In genomic region chr3:31061786-31062120, GRCm38 (mm10) we compare ENCODE assay signal across 9 mouse cellular contexts. TPM values are rescaled to one million over a fixed set of nuclear protein-coding genes. Genes with fewer than 3 reads are reported as not detected.
DNase-seq lines count a peak whose midpoint lies in the region; ATAC-seq and TF ChIP-seq lines count a peak whose summit lies in the region.
"Had no signal": no experiment of that assay in that cellular context is flagged by ENCODE, and none has a peak within 500 bp of the region (broad histone marks: within the 10 kb centered on the region; RNA-seq: fewer than 3 reads in every experiment).

No protein-coding gene starts in this region.

- H3K36me3 ChIP-seq in midbrain, postnatal 0 days (ENCODE audit: insufficient read depth, low read length) = no peaks in the 10 kb centered on the region
- no peaks in the 10 kb centered on the region for H3K36me3 ChIP-seq in midbrain, embryonic 11.5 days (ENCODE audit: control insufficient read depth, insufficient read depth, low read length)
- no peaks in the 10 kb centered on the region for H3K36me3 ChIP-seq in liver, embryonic 15.5 days (replicated peaks)
- no peaks in the 10 kb centered on the region for H3K36me3 ChIP-seq in hindbrain, embryonic 14.5 days (replicated peaks; ENCODE audit: control insufficient read depth, insufficient read depth)
- H3K36me3 ChIP-seq: hindbrain, embryonic 10.5 days had no signal

- no peaks in the 10 kb centered on the region for H3K9me3 ChIP-seq in midbrain, postnatal 0 days (ENCODE audit: low read length)
- H3K9me3 ChIP-seq in midbrain, embryonic 11.5 days (ENCODE audit: control insufficient read depth, low read length) = no peaks in the 10 kb centered on the region
- H3K9me3 ChIP-seq in liver, embryonic 15.5 days (replicated peaks) = no peaks in the 10 kb centered on the region
- no peaks in the 10 kb centered on the region for H3K9me3 ChIP-seq in hindbrain, embryonic 14.5 days (ENCODE audit: control insufficient read depth, low read length)
- H3K9me3 ChIP-seq: hindbrain, embryonic 10.5 days had no signal

- H3K4me3 ChIP-seq in midbrain, postnatal 0 days (ENCODE audit: low read depth, low read length) = no peak overlapping the region
- H3K4me3 ChIP-seq in midbrain, embryonic 11.5 days (ENCODE audit: low read depth, low read length) = no peak overlapping the region
- H3K4me3 ChIP-seq in liver, embryonic 15.5 days (replicated peaks) = peak overlapping the region; percentile 28
- H3K4me3 ChIP-seq in hindbrain, embryonic 14.5 days (replicated peaks; ENCODE audit: low read length) = no peak overlapping the region
- H3K4me3 ChIP-seq: hindbrain, embryonic 10.5 days had no signal

- no peak overlapping the region for H3K9ac ChIP-seq in midbrain, postnatal 0 days (replicated peaks; ENCODE audit: low read length, poor library complexity, severe bottlenecking)
- H3K9ac ChIP-seq in midbrain, embryonic 11.5 days (ENCODE audit: low read length) = no peak overlapping the region
- 0 out of 2 replicates have a peak overlapping the region, but pooled peaks have one; percentile 4 for H3K9ac ChIP-seq in liver, embryonic 15.5 days
- no peak overlapping the region for H3K9ac ChIP-seq in hindbrain, embryonic 14.5 days

- H3K27me3 ChIP-seq in midbrain, postnatal 0 days (ENCODE audit: insufficient read depth, low read length) = no peaks in the 10 kb centered on the region
- H3K27me3 ChIP-seq in midbrain, embryonic 11.5 days (ENCODE audit: control insufficient read depth, insufficient read depth, low read length) = no peaks in the 10 kb centered on the region
- no peaks in the 10 kb centered on the region for H3K27me3 ChIP-seq in liver, embryonic 15.5 days
- no peaks in the 10 kb centered on the region for H3K27me3 ChIP-seq in hindbrain, embryonic 14.5 days (ENCODE audit: control insufficient read depth, insufficient read depth, low read length)

- no peaks in the 10 kb centered on the region for H3K4me1 ChIP-seq in midbrain, postnatal 0 days (ENCODE audit: insufficient read depth, low read length)
- H3K4me1 ChIP-seq in midbrain, embryonic 11.5 days (ENCODE audit: control insufficient read depth, insufficient read depth, low read length) = 0 out of 2 replicates have a peak, but pooled peaks cover 2% of the 10 kb centered on the region
- peaks cover 12% of the 10 kb centered on the region for H3K4me1 ChIP-seq in liver, embryonic 15.5 days (replicated peaks)
- no peaks in the 10 kb centered on the region for H3K4me1 ChIP-seq in hindbrain, embryonic 14.5 days (replicated peaks; ENCODE audit: control insufficient read depth, insufficient read depth, low read length)

- WGBS in midbrain, postnatal 0 days = 68% methylated on average over 4 of the region's 4 CpGs
- WGBS in midbrain, embryonic 11.5 days = 84% methylated on average over 4 of the region's 4 CpGs
- 30% methylated on average over 4 of the region's 4 CpGs for WGBS in liver, embryonic 15.5 days (ENCODE audit: insufficient replicate concordance)
- WGBS in hindbrain, embryonic 14.5 days = 82% methylated on average over 4 of the region's 4 CpGs

- peak; percentile 32 for TF ChIP-seq CTCF in midbrain, postnatal 0 days (IDR thresholded peaks at IDR 0.05)

- no peak overlapping the region for H3K4me2 ChIP-seq in midbrain, postnatal 0 days (ENCODE audit: low read depth, low read length, poor library complexity, severe bottlenecking)
- H3K4me2 ChIP-seq in midbrain, embryonic 11.5 days = no peak overlapping the region
- H3K4me2 ChIP-seq in liver, embryonic 15.5 days = peak overlapping the region; percentile 57
- no peak overlapping the region for H3K4me2 ChIP-seq in hindbrain, embryonic 14.5 days (replicated peaks)

- ATAC-seq in CD4-positive, CD25-positive, alpha-beta regulatory T cell, adult 4 months = no peak
- ATAC-seq in midbrain, postnatal 0 days (ENCODE audit: low FRiP score) = no peak
- no peak for ATAC-seq in midbrain, embryonic 11.5 days (ENCODE audit: low FRiP score)
- ATAC-seq in liver, embryonic 15.5 days (ENCODE audit: insufficient read depth) = no peak
- ATAC-seq in hindbrain, embryonic 14.5 days (ENCODE audit: low FRiP score) = no peak

- DNase-seq in CD4-positive, CD25-positive, alpha-beta regulatory T cell, adult 2 months (ENCODE audit: low read depth, low spot score) = peak; percentile 61
- DNase-seq in midbrain, postnatal 0 days (ENCODE audit: low spot score) = no peak
- no peak for DNase-seq in midbrain, embryonic 11.5 days (ENCODE audit: low spot score, missing footprints)
- peak; percentile 50 to 55 for DNase-seq in thymus, postnatal 10 days (ENCODE audit: low spot score in 2 of 2)
- no peak for DNase-seq in layer of hippocampus, postnatal 10 days (ENCODE audit: low spot score in 2 of 2)
- no peak for DNase-seq in hindbrain, embryonic 14.5 days (ENCODE audit: low spot score)

- no peak overlapping the region for H3K27ac ChIP-seq in midbrain, postnatal 0 days (ENCODE audit: low read depth, low read length)
- no peak overlapping the region for H3K27ac ChIP-seq in midbrain, embryonic 11.5 days (ENCODE audit: low read depth, low read length)
- no peak overlapping the region for H3K27ac ChIP-seq in liver, embryonic 15.5 days (replicated peaks)
- H3K27ac ChIP-seq in hindbrain, embryonic 14.5 days = no peak overlapping the region
- H3K27ac ChIP-seq: hindbrain, embryonic 10.5 days had no signal

RNA-seq across cellular contexts. Expression of gene Skil, which starts 33.1 kb away (rescaled TPM):
- polyA plus RNA-seq in CD4-positive, CD25-positive, alpha-beta regulatory T cell, adult 4 months (2017; shearing (Covaris generic)) = 10 to 100 TPM; 60.4 to 66.0 TPM
- total RNA-seq in midbrain, postnatal 0 days (2014; rRNA removed) = 39.4 and 46.8 TPM in 2 replicates
- polyA plus RNA-seq in midbrain, postnatal 0 days (2015; fragmentation: Nextera tagmentation; extraction: Ambion mirVana) = 24.7 and 28.5 TPM in 2 replicates
- polyA plus RNA-seq in midbrain, embryonic 11.5 days (2014; fragmentation: Nextera tagmentation; extraction: Ambion mirVana) = 43.9 and 55.0 TPM in 2 replicates
- polyA plus RNA-seq in liver, embryonic 15.5 days (2015; fragmentation: Nextera tagmentation; extraction: Ambion mirVana) = 4.3 TPM in 2 replicates
- 10 to 100 TPM; 60.9 to 71.8 TPM for total RNA-seq in layer of hippocampus, postnatal 10 days (2021)
- 34.4 and 36.5 TPM in 2 replicates for polyA plus RNA-seq in hindbrain, embryonic 14.5 days (2014; fragmentation: Nextera tagmentation; extraction: Ambion mirVana)

Comparison
In these comparisons a context has a peak if more than half of its experiments do, and no peak if none do; other contexts are left out.
1. DNase-seq: peak in CD4-positive, CD25-positive, alpha-beta regulatory T cell, adult 2 months (single experiment) and thymus, postnatal 10 days (2 of 2); none in midbrain, postnatal 0 days (single experiment), midbrain, embryonic 11.5 days (single experiment), layer of hippocampus, postnatal 10 days (0 of 2) and hindbrain, embryonic 14.5 days (single experiment).